Mouse (Mus musculus) erythroblast, embryonic 14.5 days (primary cell): ENCODE measurements around the gene Slc6a13.

Experiments
- GATA1 ChIP-seq: IDR thresholded peaks from 2 replicates; pipeline ENCODE4 v1.6.1; 2012; ENCODE audit warnings: low read length, inconsistent platforms, mixed read lengths
- TAL1 ChIP-seq: IDR thresholded peaks from 3 replicates; pipeline ENCODE4 v1.6.1; 2012; ENCODE audit warnings: low read length, inconsistent platforms, mixed read lengths

DNA sequence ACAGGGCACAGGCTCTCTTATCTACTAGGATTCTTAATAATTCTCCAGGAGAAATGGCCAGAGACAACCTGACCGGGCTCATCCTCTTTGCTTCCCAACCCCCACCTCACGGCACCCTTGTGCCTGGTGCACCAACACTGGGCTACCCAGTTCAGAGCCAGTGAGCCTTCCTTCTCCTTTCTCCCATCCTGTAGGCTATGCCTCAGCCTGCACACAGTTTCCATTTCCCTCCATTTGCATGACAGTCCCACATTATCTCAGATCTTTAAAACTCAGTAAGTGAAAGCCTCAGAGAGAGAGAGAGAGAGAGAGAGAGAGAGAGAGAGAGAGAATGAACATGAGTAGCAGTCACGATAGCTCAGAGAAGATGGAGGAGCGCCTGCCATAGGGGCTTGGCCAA lies 78.2 kb downstream of the Slc6a13 start:
- TF ChIP-seq GATA1 (no peak), TAL1 (no peak)
